Mouse (Mus musculus) liver, embryonic 13.5 days (tissue): ENCODE measurements at regions not wholly inside any gene's neighbourhood (a gene's known extent, or its start where the extent isn't known, plus 50 kb on each side); places are given as distances from the start of the nearest gene placed in this dataset.
A peak's percentile ranks its signal among the peaks of the same experiment; 100 is the strongest.

Experiments
- ATAC-seq: fragments of 200-750 bp; cut with Nextera tagmentation; 2 replicates; pipeline ENCODE4 v1.8.0; 2017; ENCODE audit warnings: low read depth, mild to moderate bottlenecking, moderate number of reproducible peaks, moderate library complexity
- DNase-seq: peaks from one replicate; pipeline ENCODE4 v3.0.0; 2022
- H3K27ac ChIP-seq: fragments of 300-500 bp; sonication (generic); 2 replicates; pipeline ENCODE4 v1.5.1; 2015; ENCODE audit warnings: moderate library complexity, mild to moderate bottlenecking, inconsistent platforms
- H3K27me3 ChIP-seq: fragments of 300-500 bp; sonication (generic); 2 replicates; pipeline ENCODE4 v1.6.1; 2015; ENCODE audit warnings: mild to moderate bottlenecking, inconsistent platforms
- H3K36me3 ChIP-seq: fragments of 300-500 bp; sonication (generic); 2 replicates; pipeline ENCODE4 v1.6.1; 2015; ENCODE audit warnings: mild to moderate bottlenecking, inconsistent platforms
- H3K4me1 ChIP-seq: fragments of 300-500 bp; sonication (generic); replicated peaks from 2 replicates; pipeline ENCODE4 v1.6.1; 2015; ENCODE audit warnings: inconsistent platforms
- H3K4me2 ChIP-seq: fragments of 300-500 bp; sonication (generic); 2 replicates; pipeline ENCODE4 v1.6.1; 2015; ENCODE audit warnings: inconsistent platforms, mild to moderate bottlenecking, moderate library complexity
- H3K4me3 ChIP-seq: fragments of 300-500 bp; sonication (generic); replicated peaks from 2 replicates; pipeline ENCODE4 v1.5.1; 2015; ENCODE audit warnings: mild to moderate bottlenecking, inconsistent platforms
- H3K9ac ChIP-seq: fragments of 300-500 bp; sonication (generic); 2 replicates; pipeline ENCODE4 v1.6.1; 2015; ENCODE audit warnings: mild to moderate bottlenecking, inconsistent platforms
- H3K9me3 ChIP-seq: fragments of 300-500 bp; sonication (generic); replicated peaks from 2 replicates; pipeline ENCODE4 v1.6.1; 2016; ENCODE audit warnings: inconsistent platforms
- WGBS: fragments of 180-500 bp; shearing (Covaris S2); methylation state at CpG from one replicate; pipeline ENCODE4 v1.1.7; 2015; ENCODE audit not compliant: insufficient replicate concordance; 5-methylcytosine and 5-hydroxymethylcytosine counted together

DNA sequence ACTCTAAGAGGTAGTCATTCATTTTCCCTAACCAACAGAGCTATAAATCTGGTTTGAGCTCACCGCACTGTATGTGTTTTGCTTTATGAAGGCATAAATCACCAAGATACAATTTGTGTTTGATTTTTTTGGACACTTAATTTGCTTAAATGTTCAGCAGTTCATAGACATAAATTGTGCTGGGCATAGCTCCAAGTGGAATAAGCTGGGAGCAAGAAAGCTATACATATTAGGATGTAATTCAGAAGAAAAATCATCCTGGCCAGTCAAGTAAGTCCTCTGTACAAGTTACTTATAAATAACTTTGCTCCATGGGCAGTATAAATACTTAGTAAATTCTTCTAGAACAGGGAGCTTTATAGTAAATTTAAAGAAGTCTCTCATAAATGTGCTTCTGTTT is 267.0 kb upstream of the Atp5g3 start:
- H3K4me2 ChIP-seq = no peak overlapping the region
- H3K36me3 ChIP-seq = no peaks in the 10 kb centered on the region
- H3K4me3 ChIP-seq = no peak overlapping the region
- H3K27me3 ChIP-seq = no peaks in the 10 kb centered on the region
- no peaks in the 10 kb centered on the region for H3K9me3 ChIP-seq
- no peak overlapping the region for H3K9ac ChIP-seq
- DNase-seq (no peak), ATAC-seq (no peak)
- H3K27ac ChIP-seq = no peak overlapping the region
- H3K4me1 ChIP-seq = no peaks in the 10 kb centered on the region
- 91% methylated on average over 1 of the region's 1 CpGs for WGBS

DNA sequence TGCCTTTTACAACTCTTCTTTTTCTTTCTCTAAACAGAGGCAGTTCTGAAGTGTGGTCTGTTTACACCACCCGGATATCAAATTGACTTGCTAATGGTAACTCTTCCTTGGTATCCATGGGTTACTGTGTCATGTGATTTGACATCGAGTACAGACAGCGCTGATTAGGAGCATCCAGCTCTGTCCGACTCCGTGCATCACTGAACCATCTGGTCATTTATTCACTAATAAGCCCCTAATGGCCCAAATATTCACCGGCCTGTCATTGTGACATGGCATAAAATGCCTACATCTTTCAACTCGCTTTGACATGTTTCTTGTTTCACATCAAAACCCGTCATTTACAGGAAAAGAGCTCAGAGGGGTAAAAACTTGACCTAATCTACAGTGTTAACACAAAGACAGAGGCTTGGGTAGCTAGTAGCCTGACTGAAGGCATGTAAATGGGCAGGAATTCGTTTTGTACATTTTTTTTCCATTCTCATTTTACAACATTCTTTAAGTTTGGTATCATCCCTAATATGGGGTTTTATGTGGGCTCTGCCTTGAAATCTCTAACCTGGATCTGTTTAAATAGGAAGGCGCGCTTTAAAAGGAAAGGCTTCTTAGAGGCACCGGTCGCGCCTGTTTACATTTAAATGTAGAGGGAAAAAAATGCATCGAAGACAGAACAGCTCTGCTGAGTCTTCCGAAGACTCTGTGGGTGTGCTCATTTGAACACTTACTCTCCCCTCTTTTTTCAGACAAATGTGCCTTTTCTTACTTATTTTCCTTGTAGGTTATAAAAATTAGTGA is 257.8 kb upstream of the Atp5g3 start:
- no peaks in the 10 kb centered on the region for H3K36me3 ChIP-seq
- no peaks in the 10 kb centered on the region for H3K27me3 ChIP-seq
- no peak overlapping the region for H3K4me3 ChIP-seq
- H3K4me1 ChIP-seq = no peaks in the 10 kb centered on the region
- WGBS = 62% methylated on average over 16 of the region's 16 CpGs
- H3K4me2 ChIP-seq = no peak overlapping the region
- H3K9ac ChIP-seq = no peak overlapping the region
- DNase-seq (no peak), ATAC-seq (no peak)
- no peak overlapping the region for H3K27ac ChIP-seq
- no peaks in the 10 kb centered on the region for H3K9me3 ChIP-seq

GRCm38 (mm10) chr2:74168307-74168706 is 257.2 kb upstream of the Atp5g3 start:
- 72% methylated on average over 17 of the region's 17 CpGs for WGBS

GRCm38 (mm10) chr2:74154062-74154461 is 242.9 kb upstream of the Atp5g3 start:
- Histone ChIP-seq H3K9ac (no peak overlapping the region), H3K4me1 (no peaks in the 10 kb centered on the region), H3K27me3 (no peaks in the 10 kb centered on the region), H3K9me3 (no peaks in the 10 kb centered on the region), H3K36me3 (no peaks in the 10 kb centered on the region), H3K4me3 (no peak overlapping the region), H3K27ac (no peak overlapping the region), H3K4me2 (no peak overlapping the region)
- ATAC-seq (no peak), DNase-seq (no peak)
- WGBS = 68% methylated on average over 6 of the region's 6 CpGs

More at GRCm38 (mm10) chr2:74168307-74168706, 257.2 kb upstream of the Atp5g3 start:
- ATAC-seq (no peak), DNase-seq (no peak)
- Histone ChIP-seq H3K36me3 (no peaks in the 10 kb centered on the region), H3K4me1 (no peaks in the 10 kb centered on the region), H3K4me2 (no peak overlapping the region), H3K27me3 (no peaks in the 10 kb centered on the region), H3K27ac (no peak overlapping the region), H3K9me3 (no peaks in the 10 kb centered on the region), H3K4me3 (no peak overlapping the region), H3K9ac (no peak overlapping the region)

DNA sequence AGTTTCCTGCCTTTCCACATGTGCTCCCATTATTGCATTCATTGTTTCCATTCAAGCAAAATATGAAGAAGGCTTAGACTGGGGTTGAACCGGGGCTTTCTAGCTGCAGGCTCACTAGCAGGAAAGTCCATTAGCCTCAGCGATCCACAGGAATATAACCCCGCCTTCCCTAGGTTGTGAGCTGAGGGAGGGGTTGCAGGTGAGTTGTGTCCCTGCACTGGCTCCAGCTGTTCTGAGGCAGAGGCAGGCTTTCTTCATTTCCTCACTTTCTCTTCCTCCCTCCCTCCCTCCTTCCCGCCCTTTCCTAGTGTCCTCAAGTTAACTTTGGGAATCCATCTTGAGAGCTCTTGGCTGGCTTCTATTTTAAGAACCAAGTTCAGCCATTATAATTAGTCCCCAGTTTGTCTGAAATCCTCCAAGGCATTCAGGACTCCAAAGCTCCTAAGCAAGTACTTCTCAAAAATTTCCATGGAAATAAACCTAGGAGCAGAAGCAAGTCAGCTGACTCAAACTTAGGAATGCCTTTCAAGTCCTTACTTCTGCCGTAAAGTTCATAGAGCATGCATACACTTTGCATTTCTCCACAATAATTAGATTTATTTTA is 242.2 kb upstream of the Atp5g3 start:
- H3K36me3 ChIP-seq = no peaks in the 10 kb centered on the region
- no peak overlapping the region for H3K27ac ChIP-seq
- H3K4me2 ChIP-seq = no peak overlapping the region
- no peaks in the 10 kb centered on the region for H3K27me3 ChIP-seq
- DNase-seq (no peak), ATAC-seq (no peak)
- WGBS = 54% methylated on average over 5 of the region's 5 CpGs
- no peaks in the 10 kb centered on the region for H3K4me1 ChIP-seq
- H3K9ac ChIP-seq = no peak overlapping the region
- H3K4me3 ChIP-seq = no peak overlapping the region
- no peaks in the 10 kb centered on the region for H3K9me3 ChIP-seq

GRCm38 (mm10) chr2:74152534-74153246 is 241.6 kb upstream of the Atp5g3 start:
- no peaks in the 10 kb centered on the region for H3K9me3 ChIP-seq
- no peaks in the 10 kb centered on the region for H3K36me3 ChIP-seq
- DNase-seq (no peak), ATAC-seq (no peak)
- H3K9ac ChIP-seq = no peak overlapping the region
- H3K27ac ChIP-seq = no peak overlapping the region
- H3K4me2 ChIP-seq = no peak overlapping the region
- 52% methylated on average over 8 of the region's 8 CpGs for WGBS
- no peaks in the 10 kb centered on the region for H3K27me3 ChIP-seq
- H3K4me1 ChIP-seq = no peaks in the 10 kb centered on the region
- H3K4me3 ChIP-seq = no peak overlapping the region

- WGBS = 63% methylated on average over 4 of the region's 4 CpGs
- H3K9ac ChIP-seq = no peak overlapping the region
- H3K4me3 ChIP-seq = no peak overlapping the region
- DNase-seq (no peak), ATAC-seq (no peak)
- no peaks in the 10 kb centered on the region for H3K9me3 ChIP-seq
- no peak overlapping the region for H3K27ac ChIP-seq
- H3K27me3 ChIP-seq = no peaks in the 10 kb centered on the region
- H3K4me1 ChIP-seq = no peaks in the 10 kb centered on the region
- no peak overlapping the region for H3K4me2 ChIP-seq
- H3K36me3 ChIP-seq = no peaks in the 10 kb centered on the region
These were observed 236.1 kb upstream of the Atp5g3 start for GRCm38 (mm10) chr2:74147193-74147592.

- DNase-seq (no peak), ATAC-seq (no peak)
- 24% methylated on average over 9 of the region's 9 CpGs for WGBS
- no peaks in the 10 kb centered on the region for H3K9me3 ChIP-seq
- H3K4me3 ChIP-seq = no peak overlapping the region
- H3K36me3 ChIP-seq = no peaks in the 10 kb centered on the region
- no peak overlapping the region for H3K9ac ChIP-seq
- no peak overlapping the region for H3K27ac ChIP-seq
- 0 out of 2 replicates have a peak, but pooled peaks cover 3% of the 10 kb centered on the region for H3K27me3 ChIP-seq
- no peak overlapping the region for H3K4me2 ChIP-seq
- no peaks in the 10 kb centered on the region for H3K4me1 ChIP-seq
These were observed 225.5 kb upstream of the Atp5g3 start for GRCm38 (mm10) chr2:74136624-74137003.

DNA sequence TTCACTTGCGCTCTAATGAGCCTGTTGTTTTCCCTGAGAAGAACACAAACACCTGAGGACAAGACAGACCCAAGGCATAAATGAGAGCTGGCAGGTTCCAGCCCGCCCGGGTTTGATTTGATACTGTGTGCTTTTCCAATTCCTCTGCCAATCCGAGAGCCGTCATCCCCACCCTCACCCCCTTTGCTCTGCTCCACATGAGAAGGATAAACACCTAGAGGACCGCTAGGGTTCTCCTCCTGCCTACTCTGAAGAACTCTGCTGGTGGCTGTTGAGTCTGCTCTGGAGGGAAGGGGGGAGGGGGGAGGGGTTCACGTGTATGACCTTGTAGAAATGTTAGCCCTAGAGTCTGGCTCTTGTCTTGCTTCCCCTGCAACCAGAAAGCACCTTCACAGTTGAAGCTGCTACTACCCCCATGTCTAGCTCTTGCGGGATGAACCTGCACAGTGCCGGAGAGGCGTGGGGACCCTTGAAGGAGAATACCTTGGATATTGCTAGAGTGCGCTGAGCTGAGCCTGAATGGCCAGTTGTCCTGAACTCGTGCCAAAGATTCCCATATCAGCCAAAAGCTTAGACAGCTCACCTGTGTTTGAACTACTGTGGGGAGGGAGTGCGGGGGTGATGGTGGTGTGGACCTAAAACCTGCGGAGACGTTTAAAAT is 225.0 kb upstream of the Atp5g3 start:
- H3K4me2 ChIP-seq = no peak overlapping the region
- no peaks in the 10 kb centered on the region for H3K9me3 ChIP-seq
- no peaks in the 10 kb centered on the region for H3K4me1 ChIP-seq
- no peak overlapping the region for H3K27ac ChIP-seq
- WGBS = 43% methylated on average over 15 of the region's 15 CpGs
- H3K4me3 ChIP-seq = no peak overlapping the region
- peaks cover 7% of the 10 kb centered on the region; the same call in 1 of the 2 replicates for H3K27me3 ChIP-seq
- ATAC-seq (no peak), DNase-seq (no peak)
- no peak overlapping the region for H3K9ac ChIP-seq
- no peaks in the 10 kb centered on the region for H3K36me3 ChIP-seq

DNA sequence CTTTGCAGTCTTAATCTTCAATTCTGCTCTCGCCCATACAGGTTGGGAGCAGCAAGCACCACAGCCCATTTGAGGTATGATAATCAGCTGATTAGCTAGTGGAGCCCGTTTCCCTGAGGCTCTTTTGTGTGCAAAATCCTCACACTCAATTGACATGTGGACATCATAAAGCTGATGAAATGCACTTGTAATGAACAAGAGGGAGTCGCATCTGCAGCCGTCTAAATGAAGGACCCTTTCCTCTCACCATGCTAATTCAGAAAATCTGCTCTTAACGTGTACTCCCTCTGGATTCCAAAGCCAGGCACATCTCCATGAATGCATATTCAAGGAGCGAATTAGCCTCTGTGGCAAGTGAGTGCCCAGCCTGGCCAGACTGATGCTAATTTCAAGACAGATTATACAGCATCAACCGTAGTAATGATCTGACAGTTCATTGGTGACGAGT is 219.0 kb upstream of the Atp5g3 start:
- no peak for DNase-seq
- Histone ChIP-seq H3K9ac (no peak overlapping the region), H3K36me3 (no peaks in the 10 kb centered on the region), H3K27me3 (peaks cover 32% of the 10 kb centered on the region), H3K9me3 (no peaks in the 10 kb centered on the region), H3K4me1 (no peaks in the 10 kb centered on the region), H3K4me2 (no peak overlapping the region), H3K27ac (no peak overlapping the region), H3K4me3 (no peak overlapping the region)
- no peak for ATAC-seq
- 27% methylated on average over 8 of the region's 8 CpGs for WGBS

- 1% methylated on average over 14 of the region's 14 CpGs for WGBS
- no peak overlapping the region for H3K9ac ChIP-seq
- DNase-seq (no peak), ATAC-seq (no peak)
- H3K36me3 ChIP-seq = no peaks in the 10 kb centered on the region
- H3K4me2 ChIP-seq = peak overlapping the region; percentile 36
- H3K4me1 ChIP-seq = no peaks in the 10 kb centered on the region
- no peak overlapping the region for H3K4me3 ChIP-seq
- H3K27ac ChIP-seq = no peak overlapping the region
- H3K9me3 ChIP-seq = no peaks in the 10 kb centered on the region
- H3K27me3 ChIP-seq = peaks cover 32% of the 10 kb centered on the region
These were observed 217.8 kb upstream of the Atp5g3 start for GRCm38 (mm10) chr2:74128782-74129538.
